Mouse (Mus musculus) lung, adult 2 months (tissue): Measurements from ENCODE around the gene Dock3.

Source experiments
- CTCF ChIP-seq: fragments of 200-500 bp; IDR thresholded peaks from 2 replicates; pipeline ENCODE4 v1.5.1; 2011; ENCODE audit warnings: mild to moderate bottlenecking, low read length, control low read depth; ENCODE audit not compliant: insufficient read depth
- POLR2A ChIP-seq: fragments of 200-500 bp; IDR thresholded peaks from 2 replicates; pipeline ENCODE4 v1.6.1; 2011; ENCODE audit warnings: low read depth, mild to moderate bottlenecking, control low read depth, low read length, borderline replicate concordance; ENCODE audit errors: extremely low read depth

- TF ChIP-seq CTCF (no peak), POLR2A (no peak)
Observed at GRCm38 (mm10) chr9:106911624-106912023, 320.1 kb downstream of the Dock3 start.
